Mouse (Mus musculus) liver, postnatal 0 days (tissue): ENCODE data around the gene Oxgr1.

ENCODE experiments used
- CTCF ChIP-seq: sonication (generic); IDR thresholded peaks from 2 replicates; pipeline ENCODE4 v1.5.1; 2016; ENCODE audit warnings: antibody characterized with exemption, low read depth
- EP300 ChIP-seq: IDR thresholded peaks from 2 replicates; pipeline ENCODE4 v1.6.1; 2016; ENCODE audit warnings: antibody characterized with exemption, low read depth, mild to moderate bottlenecking

DNA sequence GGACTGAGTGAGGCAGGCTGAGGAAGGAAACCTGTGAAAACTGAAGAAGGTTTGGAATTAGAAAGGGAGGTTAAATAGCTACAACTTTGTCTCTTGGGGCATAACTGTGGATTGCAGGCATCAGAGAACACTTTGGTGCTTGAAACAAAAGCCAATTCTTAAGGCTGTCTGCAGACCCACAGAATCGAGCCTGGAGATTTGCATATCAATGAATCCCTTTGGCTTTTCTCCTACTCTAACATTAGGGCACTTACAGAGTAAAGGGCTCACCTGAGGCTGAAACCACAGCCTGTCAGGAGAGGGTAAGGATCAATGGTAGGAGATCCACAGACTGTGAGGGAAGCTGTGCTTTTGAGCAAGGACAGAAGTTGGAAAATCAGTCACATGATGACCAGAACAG lies 8.8 kb downstream of the Oxgr1 start:
- no peak for TF ChIP-seq CTCF
- TF ChIP-seq EP300, result no peak
